Mouse (Mus musculus) limb, embryonic 15.5 days (tissue): ENCODE results near the gene Dgkb. TPM values are rescaled to one million over a fixed set of nuclear protein-coding genes. Genes with fewer than 3 reads are reported as not detected.

Source experiments
- ATAC-seq: fragments of 200-750 bp; cut with Nextera tagmentation; 2 replicates; pipeline ENCODE4 v1.8.0; 2017; ENCODE audit warnings: low read depth, moderate TSS enrichment; ENCODE audit not compliant: insufficient number of reproducible peaks, low FRiP score, low TSS enrichment
- H3K27ac ChIP-seq: fragments of 300-500 bp; sonication (generic); 2 replicates; pipeline ENCODE4 v1.5.1; 2015; ENCODE audit warnings: moderate library complexity, mild to moderate bottlenecking, inconsistent platforms
- H3K27me3 ChIP-seq: fragments of 300-500 bp; sonication (generic); 2 replicates; pipeline ENCODE4 v1.6.1; 2015; ENCODE audit warnings: inconsistent platforms
- H3K36me3 ChIP-seq: fragments of 300-500 bp; sonication (generic); 2 replicates; pipeline ENCODE4 v1.6.1; 2015; ENCODE audit warnings: inconsistent platforms
- H3K4me1 ChIP-seq: fragments of 300-500 bp; sonication (generic); 2 replicates; pipeline ENCODE4 v1.6.1; 2015; ENCODE audit warnings: inconsistent platforms
- H3K4me2 ChIP-seq: fragments of 300-500 bp; sonication (generic); 2 replicates; pipeline ENCODE4 v1.6.1; 2015; ENCODE audit warnings: mild to moderate bottlenecking, inconsistent platforms
- H3K4me3 ChIP-seq: fragments of 300-500 bp; sonication (generic); 2 replicates; pipeline ENCODE4 v1.5.1; 2015; ENCODE audit warnings: mild to moderate bottlenecking, inconsistent platforms
- H3K9ac ChIP-seq: fragments of 300-500 bp; sonication (generic); 2 replicates; pipeline ENCODE4 v1.6.1; 2015; ENCODE audit warnings: inconsistent platforms
- H3K9me3 ChIP-seq: fragments of 300-500 bp; sonication (generic); 2 replicates; pipeline ENCODE4 v1.6.1; 2016; ENCODE audit warnings: inconsistent platforms
- WGBS: fragments of 180-500 bp; shearing (Covaris S2); methylation state at CpG from one replicate; pipeline ENCODE4 v1.1.7; 2015; 5-methylcytosine and 5-hydroxymethylcytosine counted together
- polyA plus RNA-seq: library from polyadenylated mRNA; unstranded; fragments of >200 nt; fragmentation: Nextera tagmentation; extraction: Ambion mirVana; gene quantifications from 2 replicates; pipeline ENCODE4 v1.2.1, GENCODE M21; 2015

The Dgkb gene
- polyA plus RNA-seq, 1 experiment from 2014 or later: 1.6 TPM

DNA sequence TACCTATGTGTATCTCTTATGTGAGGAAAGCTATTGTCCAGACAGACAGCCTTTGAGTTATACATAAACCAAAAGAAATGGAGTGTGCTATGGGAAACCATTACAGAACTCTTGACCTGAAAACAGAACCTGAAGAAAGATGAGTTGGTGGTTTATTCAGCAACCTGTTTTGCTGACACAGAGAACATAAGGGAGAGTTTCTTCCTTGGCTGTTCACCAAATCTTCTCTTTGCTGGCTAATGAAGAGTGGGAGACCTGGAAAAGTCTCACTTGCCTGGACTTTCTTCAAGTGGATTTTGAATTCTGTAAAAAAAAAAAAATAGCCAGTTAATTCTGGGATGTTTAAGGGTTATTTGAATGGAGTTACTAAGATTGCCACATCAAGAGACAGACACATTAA is 71.1 kb downstream of the Dgkb start:
- Histone ChIP-seq H3K4me1 (no peaks in the 10 kb centered on the region), H3K27me3 (no peaks in the 10 kb centered on the region), H3K27ac (no peak overlapping the region), H3K4me2 (no peak overlapping the region), H3K9ac (no peak overlapping the region), H3K4me3 (no peak overlapping the region), H3K9me3 (no peaks in the 10 kb centered on the region), H3K36me3 (no peaks in the 10 kb centered on the region)
- no peak for ATAC-seq

DNA sequence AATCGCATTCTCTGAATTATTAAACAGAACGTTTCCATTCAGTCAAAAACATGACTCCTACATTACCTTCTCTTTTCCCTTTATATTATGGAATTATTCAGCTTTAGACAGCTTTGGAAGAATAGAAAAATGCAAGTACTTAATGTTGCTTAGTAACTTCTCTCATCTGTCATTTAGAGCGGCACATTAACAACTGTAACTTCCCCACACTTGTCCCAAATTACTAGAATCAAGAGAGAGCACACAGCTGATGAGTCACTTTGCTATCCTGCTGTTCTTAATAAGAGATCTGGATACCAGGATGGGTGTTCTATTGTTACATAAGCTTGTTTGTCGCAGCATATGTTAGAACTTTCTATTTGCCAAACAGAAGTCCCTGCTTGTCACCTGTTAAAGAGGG is 71.9 kb downstream of the Dgkb start:
- ATAC-seq: no peak
- WGBS: 75% methylated on average over 4 of the region's 4 CpGs

DNA sequence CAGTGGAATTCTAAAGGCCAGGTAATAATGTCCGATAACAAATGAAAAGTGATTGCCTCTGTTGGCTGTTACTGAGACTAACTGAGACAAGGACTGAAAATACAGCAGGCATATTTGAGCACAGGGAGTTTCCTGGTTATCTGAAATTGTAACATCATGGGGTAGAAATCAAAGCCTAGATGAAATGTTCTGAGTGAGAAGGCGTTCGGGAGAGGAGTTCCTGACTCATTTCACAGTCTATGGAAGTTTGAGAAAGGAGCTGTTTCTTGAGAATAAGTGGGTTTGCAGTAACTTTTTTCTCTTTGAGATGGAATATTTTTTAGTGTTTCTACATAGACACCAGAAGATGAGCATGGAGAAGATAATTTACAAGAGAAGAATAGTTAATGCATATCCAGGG is 73.8 kb downstream of the Dgkb start:
- Histone ChIP-seq H3K36me3 (no peaks in the 10 kb centered on the region), H3K4me1 (no peaks in the 10 kb centered on the region), H3K9me3 (no peaks in the 10 kb centered on the region), H3K9ac (no peak overlapping the region), H3K4me2 (no peak overlapping the region), H3K27ac (no peak overlapping the region), H3K4me3 (no peak overlapping the region), H3K27me3 (no peaks in the 10 kb centered on the region)
- 89% methylated on average over 3 of the region's 3 CpGs for WGBS
- no peak for ATAC-seq

More for the DNA sequence above, 71.9 kb downstream of the Dgkb start:
- Histone ChIP-seq H3K4me1 (no peaks in the 10 kb centered on the region), H3K36me3 (no peaks in the 10 kb centered on the region), H3K27ac (no peak overlapping the region), H3K27me3 (no peaks in the 10 kb centered on the region), H3K4me2 (no peak overlapping the region), H3K9me3 (no peaks in the 10 kb centered on the region), H3K4me3 (no peak overlapping the region), H3K9ac (no peak overlapping the region)

DNA sequence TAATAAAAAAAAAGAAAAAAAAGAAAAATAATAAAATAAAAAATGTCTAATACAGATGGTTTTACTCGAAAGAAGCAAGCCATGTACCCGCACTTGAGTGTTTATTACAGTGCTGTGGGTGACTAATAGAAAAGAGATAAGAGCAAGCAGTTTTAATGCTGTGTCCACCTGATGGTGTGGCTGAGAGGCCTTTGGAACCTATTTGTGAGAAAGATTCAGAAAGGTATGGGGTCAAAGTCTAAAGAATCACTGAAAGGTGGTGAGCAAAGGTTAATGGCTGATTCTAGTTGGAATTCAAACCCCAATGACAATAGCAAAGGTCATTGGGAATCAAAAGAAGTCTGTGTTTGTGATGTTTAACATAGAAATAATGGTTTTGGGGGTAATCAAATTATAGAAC is 124.6 kb downstream of the Dgkb start:
- no peaks in the 10 kb centered on the region for H3K36me3 ChIP-seq

DNA sequence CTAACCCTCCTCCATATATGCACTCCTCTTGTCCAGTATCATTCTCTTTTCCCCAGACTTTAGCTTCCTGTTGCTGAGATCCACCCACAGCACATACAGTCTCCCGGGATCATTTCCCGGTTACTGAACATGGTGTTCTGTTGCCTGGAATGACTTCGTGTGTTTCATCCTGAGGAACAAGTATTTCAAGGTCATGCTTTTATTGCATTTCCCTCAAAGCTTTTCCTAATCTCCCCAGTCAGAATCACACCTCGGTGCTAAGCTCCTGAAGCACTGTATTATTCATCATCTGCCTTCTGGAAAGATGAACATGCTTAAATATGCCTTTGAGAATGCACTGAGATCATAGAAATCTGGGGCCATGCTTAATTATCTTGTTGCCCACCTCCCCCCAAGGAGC is 138.7 kb downstream of the Dgkb start:
- 66% methylated on average over 4 of the region's 4 CpGs for whole genome bisulfite sequencing
- ATAC-seq: no peak
- H3K27me3 ChIP-seq: no peaks in the 10 kb centered on the region
- H3K4me1 ChIP-seq: no peaks in the 10 kb centered on the region
- no peak overlapping the region for H3K4me3 ChIP-seq
- H3K36me3 ChIP-seq: no peaks in the 10 kb centered on the region
- H3K9ac ChIP-seq: no peak overlapping the region
- H3K9me3 ChIP-seq: no peaks in the 10 kb centered on the region
- no peak overlapping the region for H3K27ac ChIP-seq
- no peak overlapping the region for H3K4me2 ChIP-seq

More for the DNA sequence above, 124.6 kb downstream of the Dgkb start:
- Histone ChIP-seq H3K9ac (no peak overlapping the region), H3K27ac (no peak overlapping the region), H3K9me3 (no peaks in the 10 kb centered on the region), H3K27me3 (no peaks in the 10 kb centered on the region), H3K4me1 (no peaks in the 10 kb centered on the region), H3K4me2 (no peak overlapping the region), H3K4me3 (no peak overlapping the region)
- no peak for ATAC-seq
- 85% methylated on average over 2 of the region's 2 CpGs for WGBS

- WGBS: 57% methylated on average over 1 of the region's 1 CpGs
- Histone ChIP-seq H3K9me3 (no peaks in the 10 kb centered on the region), H3K4me1 (no peaks in the 10 kb centered on the region), H3K4me2 (no peak overlapping the region), H3K36me3 (no peaks in the 10 kb centered on the region), H3K9ac (no peak overlapping the region), H3K4me3 (no peak overlapping the region), H3K27me3 (no peaks in the 10 kb centered on the region), H3K27ac (no peak overlapping the region)
- ATAC-seq: no peak
Observed at GRCm38 (mm10) chr12:37971482-37971881, 154.0 kb downstream of the Dgkb start.

DNA sequence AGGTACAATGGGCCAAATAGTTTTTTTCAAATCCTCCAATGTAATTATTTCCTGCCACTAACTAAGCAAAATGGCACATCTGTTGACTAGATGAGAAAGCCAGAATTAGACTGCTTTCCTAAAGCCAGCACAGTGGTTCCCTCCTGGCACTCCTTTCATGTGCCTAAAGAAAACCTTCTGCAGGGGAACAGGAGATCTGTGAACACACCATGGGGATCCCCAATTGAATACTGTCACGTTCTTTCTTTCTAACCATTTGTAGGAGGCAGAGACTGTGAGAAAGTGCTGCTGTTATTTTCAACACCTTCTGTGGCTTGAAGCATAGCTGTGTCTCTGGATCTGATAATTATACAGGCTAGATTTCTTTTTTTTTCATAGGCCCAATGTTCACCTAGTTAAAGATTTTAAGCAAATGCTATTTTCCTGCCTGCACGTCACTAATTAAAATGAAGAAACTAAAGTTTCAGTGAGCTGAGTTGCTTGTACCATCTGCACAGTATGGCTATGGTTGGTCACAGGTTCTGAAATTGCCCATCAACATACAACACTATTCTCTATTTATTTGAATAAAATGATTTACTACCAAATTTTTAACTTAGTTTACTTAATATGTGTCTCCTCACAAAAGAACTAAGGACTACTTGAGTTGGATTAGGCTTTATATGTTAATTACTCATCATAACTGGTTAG is 161.1 kb downstream of the Dgkb start:
- no peaks in the 10 kb centered on the region for H3K36me3 ChIP-seq
- no peak for ATAC-seq
- no peak overlapping the region for H3K4me3 ChIP-seq
- H3K9me3 ChIP-seq: no peaks in the 10 kb centered on the region
- WGBS: 45% methylated on average over 2 of the region's 2 CpGs
- H3K27ac ChIP-seq: no peak overlapping the region
- no peaks in the 10 kb centered on the region for H3K4me1 ChIP-seq
- no peak overlapping the region for H3K4me2 ChIP-seq
- no peaks in the 10 kb centered on the region for H3K27me3 ChIP-seq
- H3K9ac ChIP-seq: no peak overlapping the region

DNA sequence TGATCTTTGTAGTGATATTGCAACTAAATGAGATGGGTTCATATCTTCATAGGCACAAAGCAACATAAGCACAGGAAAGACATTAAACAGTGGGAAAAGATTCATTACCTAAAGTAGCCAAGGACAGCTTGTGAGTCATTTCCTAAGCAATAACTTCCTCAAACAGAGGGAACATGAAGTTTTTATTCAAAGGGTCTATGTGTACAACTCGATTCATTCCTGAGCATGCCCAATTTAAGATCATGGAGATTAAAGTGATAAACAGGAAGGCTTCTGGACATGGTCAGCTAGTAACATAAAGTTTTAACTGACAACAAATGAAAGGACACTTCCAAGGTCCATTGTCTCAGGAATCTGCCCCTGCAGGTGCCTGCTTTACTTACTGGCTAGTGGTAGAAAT is 167.8 kb downstream of the Dgkb start:
- 65% methylated on average over 1 of the region's 1 CpGs for WGBS
- H3K4me2 ChIP-seq: no peak overlapping the region
- no peak overlapping the region for H3K9ac ChIP-seq
- H3K36me3 ChIP-seq: no peaks in the 10 kb centered on the region
- ATAC-seq: no peak
- H3K9me3 ChIP-seq: no peaks in the 10 kb centered on the region
- no peak overlapping the region for H3K4me3 ChIP-seq
- no peaks in the 10 kb centered on the region for H3K27me3 ChIP-seq
- no peak overlapping the region for H3K27ac ChIP-seq
- no peaks in the 10 kb centered on the region for H3K4me1 ChIP-seq

GRCm38 (mm10) chr12:37988066-37988591 is 170.6 kb downstream of the Dgkb start:
- Histone ChIP-seq H3K9me3 (no peaks in the 10 kb centered on the region), H3K4me3 (no peak overlapping the region), H3K9ac (no peak overlapping the region), H3K4me2 (no peak overlapping the region), H3K36me3 (no peaks in the 10 kb centered on the region), H3K4me1 (no peaks in the 10 kb centered on the region), H3K27ac (no peak overlapping the region), H3K27me3 (no peaks in the 10 kb centered on the region)
- no peak for ATAC-seq
- 80% methylated on average over 1 of the region's 1 CpGs for WGBS

DNA sequence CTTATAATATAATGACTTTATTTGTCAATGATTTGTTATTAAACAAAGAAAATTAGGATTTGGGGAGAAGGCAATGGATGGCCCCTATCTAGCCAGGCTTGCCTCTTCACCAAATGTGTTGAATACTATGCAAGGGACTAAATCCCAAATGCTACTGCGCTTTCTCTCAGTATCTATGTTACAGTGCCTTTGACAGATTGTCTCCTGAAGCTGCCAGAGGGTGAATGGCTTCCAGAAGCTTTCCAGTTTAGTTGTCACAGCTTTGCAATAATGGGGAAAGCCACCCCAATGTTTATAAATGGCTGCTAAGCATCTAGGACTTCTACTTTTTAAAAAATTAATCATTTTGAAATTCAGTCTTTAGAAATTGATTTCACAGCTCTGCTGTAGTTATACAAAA is 175.7 kb downstream of the Dgkb start:
- WGBS: 91% methylated on average over 1 of the region's 1 CpGs
- no peak overlapping the region for H3K9ac ChIP-seq
- no peaks in the 10 kb centered on the region for H3K4me1 ChIP-seq
- H3K27ac ChIP-seq: no peak overlapping the region
- H3K9me3 ChIP-seq: no peaks in the 10 kb centered on the region
- H3K27me3 ChIP-seq: no peaks in the 10 kb centered on the region
- no peak for ATAC-seq
- no peak overlapping the region for H3K4me2 ChIP-seq
- no peak overlapping the region for H3K4me3 ChIP-seq
- H3K36me3 ChIP-seq: no peaks in the 10 kb centered on the region

DNA sequence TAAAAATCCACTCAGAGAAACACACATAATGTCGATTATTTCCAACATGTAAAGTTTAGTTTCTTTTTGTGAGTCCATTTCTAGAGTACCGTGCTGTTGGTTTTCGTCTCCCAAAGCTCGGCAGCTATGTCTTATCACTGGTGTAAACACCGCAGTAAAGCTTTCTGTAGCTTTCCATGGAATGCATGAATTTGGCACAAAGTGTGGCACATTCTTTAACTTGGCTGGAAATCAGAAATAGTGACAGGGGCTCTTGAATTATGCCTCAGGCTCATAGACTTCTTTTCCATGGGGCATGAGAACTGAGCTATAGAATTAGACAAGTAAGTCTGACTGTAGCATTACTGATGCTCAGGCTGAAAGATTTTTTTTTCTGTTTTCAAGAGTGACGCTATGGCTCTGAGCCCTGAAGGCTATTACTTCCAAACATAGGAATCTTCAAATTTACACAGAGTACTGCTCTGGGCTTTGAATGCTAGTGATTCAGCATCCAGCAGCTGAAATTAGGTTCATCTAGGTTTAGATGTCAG is 179.0 kb downstream of the Dgkb start:
- 77% methylated on average over 6 of the region's 6 CpGs for WGBS
- H3K27ac ChIP-seq: no peak overlapping the region
- no peaks in the 10 kb centered on the region for H3K9me3 ChIP-seq
- no peaks in the 10 kb centered on the region for H3K36me3 ChIP-seq
- no peak for ATAC-seq
- H3K4me2 ChIP-seq: no peak overlapping the region
- H3K27me3 ChIP-seq: no peaks in the 10 kb centered on the region
- no peaks in the 10 kb centered on the region for H3K4me1 ChIP-seq
- no peak overlapping the region for H3K9ac ChIP-seq
- H3K4me3 ChIP-seq: no peak overlapping the region

GRCm38 (mm10) chr12:38017674-38018073 is 200.1 kb downstream of the Dgkb start:
- H3K4me3 ChIP-seq: no peak overlapping the region
- ATAC-seq: no peak
- H3K27ac ChIP-seq: no peak overlapping the region
- no peaks in the 10 kb centered on the region for H3K9me3 ChIP-seq
- H3K4me1 ChIP-seq: no peaks in the 10 kb centered on the region
- no peaks in the 10 kb centered on the region for H3K36me3 ChIP-seq
- no peak overlapping the region for H3K4me2 ChIP-seq
- H3K27me3 ChIP-seq: no peaks in the 10 kb centered on the region
- no peak overlapping the region for H3K9ac ChIP-seq
- WGBS: 84% methylated on average over 4 of the region's 4 CpGs

- H3K4me2 ChIP-seq: no peak overlapping the region
- no peak for ATAC-seq
- no peak overlapping the region for H3K9ac ChIP-seq
- no peaks in the 10 kb centered on the region for H3K4me1 ChIP-seq
- H3K36me3 ChIP-seq: no peaks in the 10 kb centered on the region
- no peak overlapping the region for H3K4me3 ChIP-seq
- H3K27ac ChIP-seq: no peak overlapping the region
- H3K9me3 ChIP-seq: no peaks in the 10 kb centered on the region
- no peaks in the 10 kb centered on the region for H3K27me3 ChIP-seq
- WGBS: 89% methylated on average over 5 of the region's 5 CpGs
Observed at GRCm38 (mm10) chr12:38047256-38047655, 229.7 kb downstream of the Dgkb start.
